Mouse (Mus musculus) embryonic facial prominence, embryonic 12.5 days (tissue): Measurements from ENCODE around the gene Suclg2. TPM values are rescaled to one million over a fixed set of nuclear protein-coding genes. Genes with fewer than 3 reads are reported as not detected.

Source experiments
- ATAC-seq: fragments of 200-750 bp; cut with Nextera tagmentation; 2 replicates; pipeline ENCODE4 v1.8.0; 2017; ENCODE audit not compliant: insufficient number of reproducible peaks, insufficient read depth, low FRiP score, low TSS enrichment
- H3K27ac ChIP-seq: fragments of 300-500 bp; sonication (generic); 2 replicates; pipeline ENCODE4 v1.5.1; 2016; ENCODE audit warnings: mild to moderate bottlenecking
- H3K27me3 ChIP-seq: fragments of 300-500 bp; sonication (generic); 2 replicates; pipeline ENCODE4 v1.6.1; 2016; ENCODE audit warnings: mild to moderate bottlenecking, moderate library complexity
- H3K36me3 ChIP-seq: fragments of 300-500 bp; sonication (generic); 2 replicates; pipeline ENCODE4 v1.6.1; 2016; ENCODE audit warnings: mild to moderate bottlenecking
- H3K4me1 ChIP-seq: fragments of 300-500 bp; sonication (generic); 2 replicates; pipeline ENCODE4 v1.6.1; 2016
- H3K4me2 ChIP-seq: fragments of 300-500 bp; sonication (generic); replicated peaks from 2 replicates; pipeline ENCODE4 v1.6.1; 2016; ENCODE audit warnings: mild to moderate bottlenecking, moderate library complexity
- H3K4me3 ChIP-seq: fragments of 300-500 bp; sonication (generic); 2 replicates; pipeline ENCODE4 v1.5.1; 2016; ENCODE audit warnings: mild to moderate bottlenecking
- H3K9ac ChIP-seq: fragments of 300-500 bp; sonication (generic); 2 replicates; pipeline ENCODE4 v1.6.1; 2016; ENCODE audit warnings: mild to moderate bottlenecking, moderate library complexity
- H3K9me3 ChIP-seq: fragments of 300-500 bp; sonication (generic); 2 replicates; pipeline ENCODE4 v1.6.1; 2016; ENCODE audit warnings: mild to moderate bottlenecking, moderate library complexity
- WGBS: fragments of 180-500 bp; shearing (Covaris S2); methylation state at CpG from one replicate; pipeline ENCODE4 v1.1.7; 2016; 5-methylcytosine and 5-hydroxymethylcytosine counted together
- polyA plus RNA-seq: library from polyadenylated mRNA; unstranded; fragments of >200 nt; fragmentation: Nextera tagmentation; extraction: Ambion mirVana; gene quantifications from 2 replicates; pipeline ENCODE4 v1.2.1, GENCODE M21; 2016

Suclg2 gene
- polyA plus RNA-seq, 1 experiment from 2014 or later: 51.8 TPM

GRCm38 (mm10) chr6:95492216-95492956 lies 226.2 kb downstream of the Suclg2 start:
- ATAC-seq: no peak
- WGBS: 62% methylated on average over 8 of the region's 8 CpGs
- H3K27me3 ChIP-seq: no peaks in the 10 kb centered on the region
- no peak overlapping the region for H3K27ac ChIP-seq
- peaks cover 5% of the 10 kb centered on the region; the same call in 1 of the 2 replicates for H3K4me1 ChIP-seq
- H3K4me2 ChIP-seq: no peak overlapping the region
- H3K9me3 ChIP-seq: no peaks in the 10 kb centered on the region
- no peaks in the 10 kb centered on the region for H3K36me3 ChIP-seq
- H3K4me3 ChIP-seq: no peak overlapping the region
- H3K9ac ChIP-seq: no peak overlapping the region

- H3K27me3 ChIP-seq: no peaks in the 10 kb centered on the region
- H3K36me3 ChIP-seq: no peaks in the 10 kb centered on the region
- WGBS: 51% methylated on average over 2 of the region's 2 CpGs
- H3K4me3 ChIP-seq: no peak overlapping the region
- no peak overlapping the region for H3K27ac ChIP-seq
- H3K9me3 ChIP-seq: no peaks in the 10 kb centered on the region
- H3K9ac ChIP-seq: no peak overlapping the region
- ATAC-seq: no peak
- H3K4me1 ChIP-seq: peaks cover 5% of the 10 kb centered on the region; the same call in 1 of the 2 replicates
- no peak overlapping the region for H3K4me2 ChIP-seq
Observed at GRCm38 (mm10) chr6:95491043-95491442, 227.6 kb downstream of the Suclg2 start.

DNA sequence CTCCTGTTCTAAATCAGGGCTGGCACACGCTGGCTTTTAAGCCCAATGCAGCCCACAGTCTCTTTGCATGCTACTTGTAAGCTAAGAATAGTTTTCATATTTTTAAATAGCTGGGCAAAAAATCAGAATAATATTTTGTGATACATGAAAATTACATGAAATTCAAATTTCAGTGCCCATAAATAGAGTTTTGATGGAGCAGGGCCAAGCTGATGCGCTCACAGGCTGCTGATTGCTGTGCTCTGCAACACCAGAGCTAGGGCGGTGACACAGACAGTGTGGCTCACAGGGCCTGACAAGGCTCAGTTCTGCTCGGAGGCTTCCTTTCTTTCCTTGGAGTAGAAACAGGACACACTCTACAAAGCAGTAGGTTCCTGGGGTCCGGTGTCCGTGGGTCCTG lies 232.8 kb downstream of the Suclg2 start:
- WGBS: 84% methylated on average over 6 of the region's 6 CpGs
- Histone ChIP-seq H3K4me1 (peaks cover 5% of the 10 kb centered on the region; the same call in 1 of the 2 replicates), H3K4me3 (no peak overlapping the region), H3K9me3 (no peaks in the 10 kb centered on the region), H3K27ac (no peak overlapping the region), H3K36me3 (no peaks in the 10 kb centered on the region), H3K27me3 (no peaks in the 10 kb centered on the region), H3K9ac (no peak overlapping the region), H3K4me2 (no peak overlapping the region)
- ATAC-seq: no peak

GRCm38 (mm10) chr6:95484183-95484818 lies 234.3 kb downstream of the Suclg2 start:
- no peaks in the 10 kb centered on the region for H3K27me3 ChIP-seq
- H3K9ac ChIP-seq: no peak overlapping the region
- no peak overlapping the region for H3K4me3 ChIP-seq
- H3K36me3 ChIP-seq: no peaks in the 10 kb centered on the region
- H3K4me1 ChIP-seq: peaks cover 5% of the 10 kb centered on the region; the same call in 1 of the 2 replicates
- no peak; the same call in 1 of the 2 replicates for ATAC-seq
- no peak overlapping the region for H3K4me2 ChIP-seq
- no peaks in the 10 kb centered on the region for H3K9me3 ChIP-seq
- no peak overlapping the region for H3K27ac ChIP-seq
- WGBS: 58% methylated on average over 7 of the region's 7 CpGs

DNA sequence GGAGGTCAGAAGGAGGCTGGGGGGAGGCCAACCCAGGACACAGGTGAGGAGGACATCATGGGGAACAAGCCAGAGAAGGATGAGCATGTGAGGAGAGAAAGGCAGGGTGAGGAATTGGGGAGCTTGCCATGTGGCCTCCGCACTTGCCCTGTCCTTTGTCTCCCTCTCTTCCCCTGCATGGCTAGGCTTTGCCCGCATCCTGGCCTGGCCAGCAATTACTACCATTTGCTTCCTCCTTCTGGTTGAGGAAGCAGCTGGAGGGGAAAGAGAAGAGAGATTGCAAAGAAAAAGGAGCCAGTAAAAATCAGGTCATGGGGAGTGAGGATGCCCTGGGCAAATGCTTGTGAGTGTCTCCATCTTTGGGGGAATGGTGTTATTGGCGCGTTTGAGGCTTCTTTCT lies 234.9 kb downstream of the Suclg2 start:
- ATAC-seq: no peak
- Histone ChIP-seq H3K36me3 (no peaks in the 10 kb centered on the region), H3K4me2 (no peak overlapping the region), H3K27ac (no peak overlapping the region), H3K9ac (no peak overlapping the region), H3K4me3 (no peak overlapping the region), H3K27me3 (no peaks in the 10 kb centered on the region), H3K4me1 (peaks cover 5% of the 10 kb centered on the region; the same call in 1 of the 2 replicates), H3K9me3 (no peaks in the 10 kb centered on the region)
- WGBS: 93% methylated on average over 4 of the region's 4 CpGs

- Histone ChIP-seq H3K9ac (no peak overlapping the region), H3K4me2 (no peak overlapping the region), H3K4me3 (no peak overlapping the region), H3K27ac (no peak overlapping the region), H3K36me3 (no peaks in the 10 kb centered on the region), H3K27me3 (no peaks in the 10 kb centered on the region), H3K9me3 (no peaks in the 10 kb centered on the region), H3K4me1 (peaks cover 5% of the 10 kb centered on the region; the same call in 1 of the 2 replicates)
- WGBS: 78% methylated on average over 6 of the region's 6 CpGs
- ATAC-seq: no peak
Observed at GRCm38 (mm10) chr6:95483127-95483526, 235.5 kb downstream of the Suclg2 start.

DNA sequence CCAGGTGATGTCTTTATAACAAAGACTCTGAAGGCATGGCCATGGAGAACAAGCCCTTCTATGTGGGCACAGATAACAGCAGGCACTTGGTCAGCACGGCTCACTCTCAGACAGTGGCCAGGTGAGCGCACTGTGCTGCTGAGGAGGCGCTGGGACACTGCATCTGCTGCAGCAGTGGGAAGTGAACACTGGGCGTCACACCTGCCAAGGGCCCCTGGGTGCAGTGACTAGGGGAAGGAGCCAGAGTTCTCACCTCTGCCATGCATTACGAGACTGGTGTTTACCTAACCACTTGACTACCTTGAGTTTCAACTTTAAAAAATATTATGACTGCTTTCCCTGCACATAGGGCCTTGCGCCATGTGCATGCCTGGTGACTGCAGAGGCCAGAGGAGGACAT lies 238.8 kb downstream of the Suclg2 start:
- 95% methylated on average over 6 of the region's 6 CpGs for WGBS
- no peaks in the 10 kb centered on the region for H3K36me3 ChIP-seq
- no peak overlapping the region for H3K4me3 ChIP-seq
- H3K9ac ChIP-seq: no peak overlapping the region
- H3K27me3 ChIP-seq: no peaks in the 10 kb centered on the region
- no peaks in the 10 kb centered on the region for H3K9me3 ChIP-seq
- H3K27ac ChIP-seq: no peak overlapping the region
- no peak for ATAC-seq
- H3K4me2 ChIP-seq: no peak overlapping the region
- H3K4me1 ChIP-seq: peaks cover 5% of the 10 kb centered on the region; the same call in 1 of the 2 replicates

GRCm38 (mm10) chr6:95469521-95469920 lies 249.1 kb downstream of the Suclg2 start:
- no peaks in the 10 kb centered on the region for H3K36me3 ChIP-seq
- no peaks in the 10 kb centered on the region for H3K9me3 ChIP-seq
- ATAC-seq: no peak; the same call in 1 of the 2 replicates
- no peak overlapping the region for H3K4me3 ChIP-seq
- 46% methylated on average over 7 of the region's 7 CpGs for WGBS
- H3K27me3 ChIP-seq: no peaks in the 10 kb centered on the region
- no peak overlapping the region for H3K27ac ChIP-seq
- H3K4me1 ChIP-seq: no peaks in the 10 kb centered on the region
- no peak overlapping the region for H3K4me2 ChIP-seq
- no peak overlapping the region for H3K9ac ChIP-seq

DNA sequence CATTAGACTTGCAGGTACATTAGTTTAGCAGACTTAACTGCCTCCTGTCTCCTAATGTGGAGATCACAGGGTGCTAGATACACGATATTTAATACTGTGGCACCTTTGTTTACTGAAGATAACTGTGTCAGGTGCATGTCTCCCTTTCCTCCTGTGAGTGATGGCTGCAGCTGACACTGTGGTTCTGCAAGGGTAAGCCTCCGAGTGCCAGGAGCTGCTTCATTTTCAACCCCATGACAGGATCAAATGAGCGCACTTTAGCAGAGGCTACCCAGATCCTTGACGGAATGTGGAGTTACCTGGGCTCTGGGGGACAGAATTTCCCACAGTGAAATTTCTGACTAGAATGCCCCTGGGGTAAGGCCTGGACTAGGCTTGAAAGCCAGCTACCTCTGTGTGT lies 253.3 kb downstream of the Suclg2 start:
- H3K27me3 ChIP-seq: no peaks in the 10 kb centered on the region
- no peak overlapping the region for H3K9ac ChIP-seq
- no peak overlapping the region for H3K27ac ChIP-seq
- ATAC-seq: no peak
- H3K4me3 ChIP-seq: no peak overlapping the region
- H3K9me3 ChIP-seq: no peaks in the 10 kb centered on the region
- 77% methylated on average over 4 of the region's 4 CpGs for WGBS
- H3K36me3 ChIP-seq: no peaks in the 10 kb centered on the region
- no peak overlapping the region for H3K4me2 ChIP-seq
- H3K4me1 ChIP-seq: no peaks in the 10 kb centered on the region

- H3K4me3 ChIP-seq: no peak overlapping the region
Observed at GRCm38 (mm10) chr6:95459372-95459771, 259.2 kb downstream of the Suclg2 start.

GRCm38 (mm10) chr6:95446151-95446550 lies 272.4 kb downstream of the Suclg2 start:
- ATAC-seq: no peak
- Histone ChIP-seq H3K27me3 (no peaks in the 10 kb centered on the region), H3K9ac (no peak overlapping the region), H3K9me3 (no peaks in the 10 kb centered on the region), H3K4me1 (no peaks in the 10 kb centered on the region), H3K36me3 (no peaks in the 10 kb centered on the region), H3K27ac (no peak overlapping the region), H3K4me3 (no peak overlapping the region), H3K4me2 (no peak overlapping the region)
- 92% methylated on average over 2 of the region's 2 CpGs for WGBS

More at GRCm38 (mm10) chr6:95459372-95459771, 259.2 kb downstream of the Suclg2 start:
- no peaks in the 10 kb centered on the region for H3K27me3 ChIP-seq
- no peak overlapping the region for H3K4me2 ChIP-seq
- no peaks in the 10 kb centered on the region for H3K4me1 ChIP-seq
- H3K27ac ChIP-seq: no peak overlapping the region
- ATAC-seq: no peak
- H3K9ac ChIP-seq: no peak overlapping the region
- H3K36me3 ChIP-seq: no peaks in the 10 kb centered on the region
- whole genome bisulfite sequencing: 67% methylated on average over 3 of the region's 3 CpGs
- H3K9me3 ChIP-seq: no peaks in the 10 kb centered on the region

DNA sequence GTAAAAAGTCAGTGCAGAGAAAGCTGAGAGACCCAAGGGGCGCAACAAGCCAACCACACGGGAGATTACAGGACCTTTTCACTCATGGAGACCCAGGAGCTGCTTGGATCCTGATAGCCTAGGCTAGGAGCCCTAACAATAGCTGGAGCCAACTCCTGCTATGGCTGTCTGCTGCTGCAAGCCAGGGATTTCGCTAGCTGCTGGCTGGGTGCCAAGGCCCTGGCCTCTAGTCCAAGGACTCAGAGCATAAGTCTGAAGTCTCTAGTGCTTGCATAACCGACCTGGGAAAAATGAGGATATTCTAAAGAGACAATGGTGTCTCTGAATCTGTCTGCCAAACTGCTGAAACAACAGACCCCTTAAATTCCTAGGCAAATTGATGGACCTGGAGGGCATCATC lies 273.6 kb downstream of the Suclg2 start:
- Histone ChIP-seq H3K9me3 (no peaks in the 10 kb centered on the region), H3K27ac (no peak overlapping the region), H3K4me3 (no peak overlapping the region), H3K4me1 (no peaks in the 10 kb centered on the region), H3K36me3 (no peaks in the 10 kb centered on the region), H3K4me2 (no peak overlapping the region), H3K9ac (no peak overlapping the region), H3K27me3 (no peaks in the 10 kb centered on the region)
- 79% methylated on average over 4 of the region's 4 CpGs for WGBS
- no peak for ATAC-seq
